Mouse (Mus musculus): ENCODE measurements around the gene Rasa3. TPM values are rescaled to one million over a fixed set of nuclear protein-coding genes. Genes with fewer than 3 reads are reported as not detected.

Rasa3 gene
- polyA plus RNA-seq, 1 experiment: not detected

GRCm38 (mm10) chr8:13692302-13693066 is 15.1 kb upstream of the Rasa3 start:
- TF ChIP-seq GATA1 (IDR thresholded peaks at IDR 0.05; ENCODE audit: low read length): no peak

GRCm38 (mm10) chr8:13689331-13689730 is 11.9 kb upstream of the Rasa3 start:
- TF ChIP-seq GATA1 (IDR thresholded peaks at IDR 0.05; ENCODE audit: low read length): no peak

GRCm38 (mm10) chr8:13688461-13688860 is 11.1 kb upstream of the Rasa3 start:
- no peak for TF ChIP-seq GATA1 (IDR thresholded peaks at IDR 0.05; ENCODE audit: low read length)

GRCm38 (mm10) chr8:13687941-13688340 is 10.5 kb upstream of the Rasa3 start:
- TF ChIP-seq GATA1 (IDR thresholded peaks at IDR 0.05; ENCODE audit: low read length): no peak

- TF ChIP-seq GATA1 (IDR thresholded peaks at IDR 0.05; ENCODE audit: low read length): no peak
Observed at GRCm38 (mm10) chr8:13687101-13687717, 9.8 kb upstream of the Rasa3 start.

- TF ChIP-seq GATA1 (IDR thresholded peaks at IDR 0.05; ENCODE audit: low read length): no peak
Observed at GRCm38 (mm10) chr8:13686426-13686825, 9.0 kb upstream of the Rasa3 start.

GRCm38 (mm10) chr8:13685674-13686314 is 8.4 kb upstream of the Rasa3 start:
- no peak for TF ChIP-seq GATA1 (IDR thresholded peaks at IDR 0.05; ENCODE audit: low read length)

GRCm38 (mm10) chr8:13684131-13684530 is 6.7 kb upstream of the Rasa3 start:
- TF ChIP-seq GATA1 (IDR thresholded peaks at IDR 0.05; ENCODE audit: low read length): no peak

GRCm38 (mm10) chr8:13678182-13678581 is 779 bp upstream of the Rasa3 start:
- TF ChIP-seq GATA1 (IDR thresholded peaks at IDR 0.05; ENCODE audit: low read length): no peak

GRCm38 (mm10) chr8:13676701-13677412 is 546 bp downstream of the Rasa3 start:
- no peak for TF ChIP-seq GATA1 (IDR thresholded peaks at IDR 0.05; ENCODE audit: low read length)

GRCm38 (mm10) chr8:13676302-13676700 is 1.1 kb downstream of the Rasa3 start:
- TF ChIP-seq GATA1 (IDR thresholded peaks at IDR 0.05; ENCODE audit: low read length): no peak

GRCm38 (mm10) chr8:13675524-13675923 is 1.9 kb downstream of the Rasa3 start:
- TF ChIP-seq GATA1 (IDR thresholded peaks at IDR 0.05; ENCODE audit: low read length): no peak

- no peak for TF ChIP-seq GATA1 (IDR thresholded peaks at IDR 0.05; ENCODE audit: low read length)
Observed at GRCm38 (mm10) chr8:13675121-13675520, 2.3 kb downstream of the Rasa3 start.

GRCm38 (mm10) chr8:13674294-13675010 is 3.0 kb downstream of the Rasa3 start:
- TF ChIP-seq GATA1 (IDR thresholded peaks at IDR 0.05; ENCODE audit: low read length): no peak

- no peak for TF ChIP-seq GATA1 (IDR thresholded peaks at IDR 0.05; ENCODE audit: low read length)
Observed at GRCm38 (mm10) chr8:13673215-13673614, 4.2 kb downstream of the Rasa3 start.

Data from G1E-ER4 (cell line).